Mouse (Mus musculus): ENCODE measurements around the gene Egfem1. TPM values are rescaled to one million over a fixed set of nuclear protein-coding genes. Genes with fewer than 3 reads are reported as not detected.

Egfem1 gene
- total RNA-seq (2021), result under 1 TPM; 0.34 to 0.82 TPM

DNA sequence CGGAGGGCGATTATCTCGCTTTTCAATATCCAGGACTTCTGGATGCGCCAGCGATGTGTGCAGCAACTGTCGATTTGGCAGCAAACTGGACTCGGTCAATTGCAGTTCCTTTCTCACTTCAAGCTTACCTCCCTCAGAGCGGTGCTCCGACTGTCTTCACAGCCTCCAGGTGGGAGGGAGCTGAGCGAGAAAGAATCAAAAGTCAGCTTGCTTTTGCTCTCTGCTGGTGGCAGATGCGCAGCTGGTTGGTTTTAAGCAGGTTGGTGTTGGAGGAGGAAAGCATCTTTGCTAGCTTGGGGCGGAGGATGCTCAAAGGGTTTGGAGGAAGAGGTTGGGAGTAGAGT is at the start of gene Egfem1:
TSS of gene Egfem1 (plus strand) at position 72 of the 344 bp plus-strand sequence.
- intact Hi-C loops (cut with DNase I), result no loop called here

GRCm38 (mm10) chr3:29033107-29033506 is 48.7 kb upstream of the Egfem1 start:
- intact Hi-C loops (cut with DNase I), result loop anchor here (10.0 kb wide), 3 partner anchors 342 to 1512 kb away; partner anchors contain the start of gene Mecom
- no peak for DNase-seq

More for the DNA sequence above, at the start of gene Egfem1:
- DNase-seq, result no peak

DNA sequence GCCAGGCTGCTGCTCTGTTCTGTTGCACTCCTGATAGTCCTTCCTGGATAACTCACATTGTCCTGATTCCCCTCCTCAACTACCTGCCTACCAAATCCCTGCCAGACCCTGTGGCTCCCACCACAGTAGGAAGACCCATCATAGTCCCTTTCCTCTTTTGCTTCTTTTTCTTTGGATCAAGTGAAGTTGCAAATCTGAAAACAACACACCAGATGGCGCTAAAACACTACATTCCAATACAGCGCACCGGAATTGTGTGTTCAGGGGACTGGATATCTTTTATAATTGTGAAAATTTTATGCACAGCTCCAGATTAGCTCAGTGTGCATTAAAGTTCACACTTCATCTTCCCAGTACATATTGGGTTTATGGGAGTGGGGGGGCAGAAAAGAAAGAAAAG is 45.7 kb upstream of the Egfem1 start:
- DNase-seq, result peak; percentile 12 to 62
- intact Hi-C loops (cut with DNase I), result loop anchor here (2.0 to 10.0 kb wide), 5 partner anchors 339 to 1526 kb away; partner anchors contain the start of gene Mecom

GRCm38 (mm10) chr3:29036620-29037019 is 45.2 kb upstream of the Egfem1 start:
- intact Hi-C loops (cut with DNase I), result loop anchor here (2.0 to 10.0 kb wide), 5 partner anchors 338 to 1526 kb away; partner anchors contain the start of gene Mecom

DNA sequence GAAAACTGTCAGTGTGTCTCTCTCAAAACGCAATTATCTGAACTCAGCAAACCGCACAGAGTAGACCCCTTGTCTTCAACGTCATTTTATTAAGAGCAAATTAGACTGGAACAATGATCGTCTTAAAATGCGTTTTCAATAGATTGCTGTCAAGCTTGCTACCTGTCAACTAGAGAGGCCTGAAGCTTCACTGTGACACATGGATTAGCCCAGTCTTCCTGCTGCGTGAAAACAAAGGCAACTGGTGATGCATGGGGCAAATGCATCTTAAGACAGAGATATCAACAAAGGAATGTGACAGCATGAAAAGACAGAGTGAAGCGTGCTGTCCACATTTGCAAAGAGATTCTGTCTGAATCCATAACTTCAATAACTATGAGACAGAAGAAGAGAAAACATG is 41.8 kb upstream of the Egfem1 start:
- DNase-seq, result no peak
- intact Hi-C loops (cut with DNase I), result no loop called here

More at GRCm38 (mm10) chr3:29036620-29037019, 45.2 kb upstream of the Egfem1 start:
- no peak for DNase-seq

GRCm38 (mm10) chr3:29046281-29046680 is 35.5 kb upstream of the Egfem1 start:
- no peak for DNase-seq
- intact Hi-C loops (cut with DNase I), result no loop called here

GRCm38 (mm10) chr3:29047273-29047932 is 34.4 kb upstream of the Egfem1 start:
- intact Hi-C loops (cut with DNase I), result no loop called here

DNA sequence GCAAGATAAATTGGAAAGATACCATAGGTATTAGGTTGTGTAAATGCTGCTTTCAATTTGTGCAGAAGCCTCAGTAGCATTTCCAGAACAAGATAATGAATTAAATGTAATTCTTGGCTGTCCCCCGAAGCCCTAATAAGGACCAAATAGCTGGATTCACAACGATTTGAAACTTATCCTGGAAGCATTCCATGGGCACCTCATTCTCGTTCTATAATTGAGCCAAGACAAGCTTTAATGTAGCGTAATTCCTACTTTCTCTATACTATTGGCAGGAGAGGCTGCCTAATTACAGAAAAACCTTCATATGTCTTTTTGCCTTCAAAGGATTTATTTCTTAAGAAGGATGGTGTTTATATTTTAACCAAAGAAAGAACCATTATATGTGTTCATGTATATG is 18.7 kb upstream of the Egfem1 start:
- no peak for DNase-seq
- intact Hi-C loops (cut with DNase I), result no loop called here

More at GRCm38 (mm10) chr3:29047273-29047932, 34.4 kb upstream of the Egfem1 start:
- DNase-seq, result no peak

GRCm38 (mm10) chr3:29068428-29069098 is 13.3 kb upstream of the Egfem1 start:
- no peak for DNase-seq
- intact Hi-C loops (cut with DNase I), result no loop called here

DNA sequence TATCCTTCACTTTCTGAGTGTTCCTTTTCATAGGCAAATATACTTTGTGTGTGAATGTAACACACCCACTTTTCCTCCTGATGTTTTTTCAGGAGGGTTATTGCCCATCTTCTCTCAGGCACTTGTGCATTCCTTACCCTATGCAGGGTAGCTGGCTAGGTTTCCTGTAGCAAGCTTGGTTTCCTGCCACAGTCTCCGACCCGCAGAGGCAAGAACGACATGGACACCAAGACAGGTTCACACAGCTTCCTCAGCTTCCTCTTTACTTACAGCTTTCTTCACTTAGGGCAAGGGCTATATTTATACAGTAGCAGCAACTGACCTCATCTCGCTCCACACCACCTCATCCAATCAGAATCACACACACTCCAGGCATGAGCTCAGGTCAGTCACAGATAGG is 10.5 kb upstream of the Egfem1 start:
- DNase-seq, result no peak
- intact Hi-C loops (cut with DNase I), result no loop called here

- intact Hi-C loops (cut with DNase I), result no loop called here
- DNase-seq, result peak in 1 of 2 experiments; percentile 2
Observed at GRCm38 (mm10) chr3:29081517-29081916, 306 bp upstream of the Egfem1 start.

GRCm38 (mm10) chr3:29082296-29082995 is 623 bp downstream of the Egfem1 start:
- intact Hi-C loops (cut with DNase I), result no loop called here
- peak; percentile 16 to 18 for DNase-seq

GRCm38 (mm10) chr3:29082996-29083350 is 1.1 kb downstream of the Egfem1 start:
- intact Hi-C loops (cut with DNase I), result no loop called here
- DNase-seq, result no peak

GRCm38 (mm10) chr3:29098467-29098866 is 16.6 kb downstream of the Egfem1 start:
- intact Hi-C loops (cut with DNase I), result no loop called here
- DNase-seq, result no peak

- intact Hi-C loops (cut with DNase I), result no loop called here
- no peak for DNase-seq
Observed at GRCm38 (mm10) chr3:29106016-29106723, 24.3 kb downstream of the Egfem1 start.

GRCm38 (mm10) chr3:29107134-29107533 is 25.3 kb downstream of the Egfem1 start:
- DNase-seq, result no peak
- intact Hi-C loops (cut with DNase I), result no loop called here

- DNase-seq, result no peak
- intact Hi-C loops (cut with DNase I), result no loop called here
Observed at GRCm38 (mm10) chr3:29110321-29110720, 28.5 kb downstream of the Egfem1 start.

DNA sequence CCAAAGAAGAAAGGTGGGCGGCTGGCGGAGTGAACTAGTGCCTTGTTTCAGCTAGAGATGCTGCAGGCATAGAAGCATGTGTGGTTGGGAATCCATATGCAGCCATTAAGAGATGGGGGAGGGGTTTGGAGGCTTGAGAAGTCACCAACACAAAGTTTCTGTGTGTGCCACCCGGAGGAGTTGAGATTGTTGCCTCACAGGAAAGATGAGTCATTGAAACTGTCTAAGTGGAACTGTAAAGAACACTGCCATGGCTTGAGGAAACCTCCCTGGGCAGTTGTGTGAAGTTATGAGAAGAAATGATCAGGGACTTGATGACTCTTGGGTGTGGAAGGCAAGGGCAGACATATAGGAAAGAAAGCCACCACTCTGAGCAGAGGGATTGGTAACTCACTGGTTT is 32.7 kb downstream of the Egfem1 start:
- no peak for DNase-seq
- intact Hi-C loops (cut with DNase I), result no loop called here

- intact Hi-C loops (cut with DNase I), result no loop called here
- DNase-seq, result peak in 1 of 2 experiments; percentile 6
Observed at GRCm38 (mm10) chr3:29117379-29117778, 35.6 kb downstream of the Egfem1 start.

DNA sequence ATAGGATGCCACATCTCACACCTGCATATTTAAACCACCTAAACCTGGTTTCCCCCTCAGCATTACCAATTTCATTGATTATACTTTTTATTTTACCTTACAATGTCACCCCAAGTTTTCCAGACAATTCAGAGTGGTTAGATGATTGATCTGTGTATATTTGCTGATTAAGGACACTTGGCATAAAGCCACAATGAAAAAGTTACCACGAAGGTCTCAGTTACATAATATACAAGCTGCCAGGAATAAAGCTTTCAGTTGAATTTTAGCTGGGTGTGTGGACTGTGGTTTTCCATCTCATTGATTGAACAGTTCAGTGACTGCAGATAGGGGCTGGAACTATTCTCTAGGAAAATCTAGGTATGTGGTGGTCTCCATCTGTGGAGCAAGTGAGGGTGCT is 40.7 kb downstream of the Egfem1 start:
- intact Hi-C loops (cut with DNase I), result no loop called here
- no peak for DNase-seq

Data from heart, postnatal 10 days (tissue).